Mouse (Mus musculus): ENCODE results near the gene Ccl5. TPM values are rescaled to one million over a fixed set of nuclear protein-coding genes. Genes with fewer than 3 reads are reported as not detected.

The Ccl5 gene
- not detected in 2 replicates for polyA plus RNA-seq (2012; ENCODE audit: insufficient read depth, insufficient read length, low replicate concordance, missing spikeins)

GRCm38 (mm10) chr11:83530360-83530759 lies at the start of gene Ccl5:
Gene Ccl5, minus strand, starts transcription at chr11:83530518.
- WGBS = 92% methylated on average over 5 of the region's 5 CpGs
- Histone ChIP-seq H3K27ac (ENCODE audit: insufficient read depth, low read depth, low read length) (no peak within 1 kb of the TSS), H3K4me1 (ENCODE audit: control insufficient read depth, insufficient read depth, low read length) (peaks cover 6% of the 10 kb centered on the region; the same call in 1 of the 2 replicates), H3K4me3 (ENCODE audit: insufficient read depth, low read depth, low read length) (no peak within 1 kb of the TSS)
- TF ChIP-seq CTCF (IDR thresholded peaks at IDR 0.05; ENCODE audit: insufficient read depth, low read depth, low read length) (no peak), POLR2A (IDR thresholded peaks at IDR 0.05; ENCODE audit: insufficient read depth, low read depth, low read length) (no peak)

GRCm38 (mm10) chr11:83578999-83579398 lies 48.7 kb upstream of the Ccl5 start:
- H3K27ac ChIP-seq (ENCODE audit: insufficient read depth, low read depth, low read length) = no peak overlapping the region
- no peaks in the 10 kb centered on the region for H3K4me1 ChIP-seq (ENCODE audit: control insufficient read depth, insufficient read depth, low read length)
- TF ChIP-seq POLR2A (IDR thresholded peaks at IDR 0.05; ENCODE audit: insufficient read depth, low read depth, low read length) (no peak), CTCF (IDR thresholded peaks at IDR 0.05; ENCODE audit: insufficient read depth, low read depth, low read length) (no peak)
- WGBS = 87% methylated on average over 3 of the region's 3 CpGs
- H3K4me3 ChIP-seq (ENCODE audit: insufficient read depth, low read depth, low read length) = no peak overlapping the region

GRCm38 (mm10) chr11:83578186-83578760 lies 48.0 kb upstream of the Ccl5 start, which contains the start of gene Ccl9:
Gene Ccl9, minus strand, starts transcription at chr11:83578636.
- WGBS = 50% methylated on average over 2 of the region's 2 CpGs
- Histone ChIP-seq H3K4me3 (ENCODE audit: insufficient read depth, low read depth, low read length) (no peak within 1 kb of the TSS), H3K4me1 (ENCODE audit: control insufficient read depth, insufficient read depth, low read length) (no peaks in the 10 kb centered on the region), H3K27ac (ENCODE audit: insufficient read depth, low read depth, low read length) (no peak within 1 kb of the TSS)
- no peak for TF ChIP-seq CTCF (IDR thresholded peaks at IDR 0.05; ENCODE audit: insufficient read depth, low read depth, low read length)

- WGBS = 80% methylated on average over 4 of the region's 4 CpGs
- no peak for TF ChIP-seq POLR2A (IDR thresholded peaks at IDR 0.05; ENCODE audit: insufficient read depth, low read depth, low read length)
- no peak for TF ChIP-seq CTCF (IDR thresholded peaks at IDR 0.05; ENCODE audit: insufficient read depth, low read depth, low read length)
- Histone ChIP-seq H3K4me1 (ENCODE audit: control insufficient read depth, insufficient read depth, low read length) (no peaks in the 10 kb centered on the region), H3K27ac (ENCODE audit: insufficient read depth, low read depth, low read length) (no peak overlapping the region), H3K4me3 (ENCODE audit: insufficient read depth, low read depth, low read length) (no peak overlapping the region)
These were observed 46.7 kb upstream of the Ccl5 start for GRCm38 (mm10) chr11:83576927-83577555.

GRCm38 (mm10) chr11:83572834-83573233 lies 42.5 kb upstream of the Ccl5 start:
- WGBS = 74% methylated on average over 9 of the region's 9 CpGs
- no peak overlapping the region for H3K27ac ChIP-seq (ENCODE audit: insufficient read depth, low read depth, low read length)

GRCm38 (mm10) chr11:83572223-83572622 lies 41.9 kb upstream of the Ccl5 start:
- no peak overlapping the region for H3K27ac ChIP-seq (ENCODE audit: insufficient read depth, low read depth, low read length)
- H3K4me1 ChIP-seq (ENCODE audit: control insufficient read depth, insufficient read depth, low read length) = no peaks in the 10 kb centered on the region
- TF ChIP-seq POLR2A (IDR thresholded peaks at IDR 0.05; ENCODE audit: insufficient read depth, low read depth, low read length) (no peak), CTCF (IDR thresholded peaks at IDR 0.05; ENCODE audit: insufficient read depth, low read depth, low read length) (no peak)
- 87% methylated on average over 8 of the region's 8 CpGs for WGBS
- no peak overlapping the region for H3K4me3 ChIP-seq (ENCODE audit: insufficient read depth, low read depth, low read length)

More at GRCm38 (mm10) chr11:83572834-83573233, 42.5 kb upstream of the Ccl5 start:
- TF ChIP-seq CTCF (IDR thresholded peaks at IDR 0.05; ENCODE audit: insufficient read depth, low read depth, low read length) (no peak), POLR2A (IDR thresholded peaks at IDR 0.05; ENCODE audit: insufficient read depth, low read depth, low read length) (no peak)
- H3K4me1 ChIP-seq (ENCODE audit: control insufficient read depth, insufficient read depth, low read length) = no peaks in the 10 kb centered on the region
- H3K4me3 ChIP-seq (ENCODE audit: insufficient read depth, low read depth, low read length) = no peak overlapping the region

- TF ChIP-seq POLR2A (IDR thresholded peaks at IDR 0.05; ENCODE audit: insufficient read depth, low read depth, low read length) (no peak), CTCF (IDR thresholded peaks at IDR 0.05; ENCODE audit: insufficient read depth, low read depth, low read length) (no peak)
- no peaks in the 10 kb centered on the region for H3K4me1 ChIP-seq (ENCODE audit: control insufficient read depth, insufficient read depth, low read length)
- H3K4me3 ChIP-seq (ENCODE audit: insufficient read depth, low read depth, low read length) = no peak overlapping the region
- 88% methylated on average over 2 of the region's 2 CpGs for WGBS
- H3K27ac ChIP-seq (ENCODE audit: insufficient read depth, low read depth, low read length) = no peak overlapping the region
These were observed 39.9 kb upstream of the Ccl5 start for GRCm38 (mm10) chr11:83570189-83570588.

- Histone ChIP-seq H3K27ac (ENCODE audit: insufficient read depth, low read depth, low read length) (no peak overlapping the region), H3K4me1 (ENCODE audit: control insufficient read depth, insufficient read depth, low read length) (no peaks in the 10 kb centered on the region), H3K4me3 (ENCODE audit: insufficient read depth, low read depth, low read length) (no peak overlapping the region)
- WGBS = 97% methylated on average over 7 of the region's 7 CpGs
- TF ChIP-seq CTCF (IDR thresholded peaks at IDR 0.05; ENCODE audit: insufficient read depth, low read depth, low read length) (no peak), POLR2A (IDR thresholded peaks at IDR 0.05; ENCODE audit: insufficient read depth, low read depth, low read length) (no peak)
These were observed 38.9 kb upstream of the Ccl5 start for GRCm38 (mm10) chr11:83569249-83569648.

GRCm38 (mm10) chr11:83568786-83569185 lies 38.5 kb upstream of the Ccl5 start:
- TF ChIP-seq POLR2A (IDR thresholded peaks at IDR 0.05; ENCODE audit: insufficient read depth, low read depth, low read length) (no peak), CTCF (IDR thresholded peaks at IDR 0.05; ENCODE audit: insufficient read depth, low read depth, low read length) (no peak)
- Histone ChIP-seq H3K4me1 (ENCODE audit: control insufficient read depth, insufficient read depth, low read length) (no peaks in the 10 kb centered on the region), H3K27ac (ENCODE audit: insufficient read depth, low read depth, low read length) (no peak overlapping the region), H3K4me3 (ENCODE audit: insufficient read depth, low read depth, low read length) (no peak overlapping the region)
- WGBS = 85% methylated on average over 3 of the region's 3 CpGs
